Mouse (Mus musculus): ENCODE results near the gene Rex1bd. TPM values are rescaled to one million over a fixed set of nuclear protein-coding genes. Genes with fewer than 3 reads are reported as not detected.

Rex1bd gene
- polyA plus RNA-seq (2014; fragmentation: Nextera tagmentation; extraction: Ambion mirVana): 174 and 199 TPM in 2 replicates

GRCm38 (mm10) chr8:70506328-70507026 lies at the start of gene Rex1bd:
Rex1bd (minus strand) TSS chr8:70506752.
- Histone ChIP-seq H3K36me3 (ENCODE audit: control insufficient read depth, insufficient read depth, low read length) (peaks cover 29% of the 10 kb centered on the region), H3K4me2 (ENCODE audit: low read length) (peak within 1 kb of the TSS; percentile 89), H3K9ac (ENCODE audit: low read length) (peak within 1 kb of the TSS; percentile 75), H3K4me1 (ENCODE audit: control insufficient read depth, insufficient read depth, low read length) (peaks cover 16% of the 10 kb centered on the region), H3K27me3 (replicated peaks; ENCODE audit: control insufficient read depth, insufficient read depth, low read length) (peaks cover 23% of the 10 kb centered on the region), H3K27ac (ENCODE audit: low read depth, low read length) (peak within 1 kb of the TSS; percentile 85), H3K9me3 (replicated peaks; ENCODE audit: control insufficient read depth, low read length) (no peaks in the 10 kb centered on the region), H3K4me3 (ENCODE audit: low read depth, low read length) (peak within 1 kb of the TSS; percentile 52)
- ATAC-seq (peak; percentile 83), DNase-seq (ENCODE audit: low spot score) (peak; percentile 94)
- WGBS: 2% methylated on average over 40 of the region's 40 CpGs

- no peak for DNase-seq (ENCODE audit: low spot score)
- no peaks in the 10 kb centered on the region for H3K9me3 ChIP-seq (replicated peaks; ENCODE audit: control insufficient read depth, low read length)
- H3K27ac ChIP-seq (ENCODE audit: low read depth, low read length): no peak overlapping the region
- 90% methylated on average over 4 of the region's 4 CpGs for WGBS
- H3K36me3 ChIP-seq (ENCODE audit: control insufficient read depth, insufficient read depth, low read length): no peaks in the 10 kb centered on the region
- H3K9ac ChIP-seq (ENCODE audit: low read length): no peak overlapping the region
- no peak overlapping the region for H3K4me3 ChIP-seq (ENCODE audit: low read depth, low read length)
- no peak overlapping the region for H3K4me2 ChIP-seq (ENCODE audit: low read length)
- H3K4me1 ChIP-seq (ENCODE audit: control insufficient read depth, insufficient read depth, low read length): peaks cover 7% of the 10 kb centered on the region; the same call in 1 of the 2 replicates
- ATAC-seq: no peak
- no peaks in the 10 kb centered on the region for H3K27me3 ChIP-seq (replicated peaks; ENCODE audit: control insufficient read depth, insufficient read depth, low read length)
These were observed 48.7 kb upstream of the Rex1bd start for GRCm38 (mm10) chr8:70555079-70555747.

- ATAC-seq (no peak), DNase-seq (ENCODE audit: low spot score) (peak; percentile 33)
- Histone ChIP-seq H3K36me3 (ENCODE audit: control insufficient read depth, insufficient read depth, low read length) (no peaks in the 10 kb centered on the region), H3K9me3 (replicated peaks; ENCODE audit: control insufficient read depth, low read length) (no peaks in the 10 kb centered on the region), H3K27ac (ENCODE audit: low read depth, low read length) (peak overlapping the region; percentile 39; the same call in 1 of the 2 replicates), H3K4me2 (ENCODE audit: low read length) (no peak overlapping the region), H3K4me1 (ENCODE audit: control insufficient read depth, insufficient read depth, low read length) (peaks cover 7% of the 10 kb centered on the region; the same call in 1 of the 2 replicates), H3K27me3 (replicated peaks; ENCODE audit: control insufficient read depth, insufficient read depth, low read length) (no peaks in the 10 kb centered on the region), H3K4me3 (ENCODE audit: low read depth, low read length) (no peak overlapping the region), H3K9ac (ENCODE audit: low read length) (no peak overlapping the region)
These were observed 47.2 kb upstream of the Rex1bd start for GRCm38 (mm10) chr8:70553740-70554139.

GRCm38 (mm10) chr8:70552836-70553235 lies 46.3 kb upstream of the Rex1bd start:
- no peak for ATAC-seq
- Histone ChIP-seq H3K27me3 (replicated peaks; ENCODE audit: control insufficient read depth, insufficient read depth, low read length) (no peaks in the 10 kb centered on the region), H3K4me1 (ENCODE audit: control insufficient read depth, insufficient read depth, low read length) (peaks cover 7% of the 10 kb centered on the region; the same call in 1 of the 2 replicates), H3K9ac (ENCODE audit: low read length) (no peak overlapping the region), H3K4me2 (ENCODE audit: low read length) (no peak overlapping the region), H3K9me3 (replicated peaks; ENCODE audit: control insufficient read depth, low read length) (no peaks in the 10 kb centered on the region), H3K36me3 (ENCODE audit: control insufficient read depth, insufficient read depth, low read length) (no peaks in the 10 kb centered on the region), H3K27ac (ENCODE audit: low read depth, low read length) (no peak overlapping the region), H3K4me3 (ENCODE audit: low read depth, low read length) (no peak overlapping the region)
- no peak for DNase-seq (ENCODE audit: low spot score)
- WGBS: 52% methylated on average over 1 of the region's 1 CpGs

GRCm38 (mm10) chr8:70551558-70552161 lies 45.1 kb upstream of the Rex1bd start:
- Histone ChIP-seq H3K9ac (ENCODE audit: low read length) (no peak overlapping the region), H3K4me1 (ENCODE audit: control insufficient read depth, insufficient read depth, low read length) (peaks cover 7% of the 10 kb centered on the region; the same call in 1 of the 2 replicates), H3K9me3 (replicated peaks; ENCODE audit: control insufficient read depth, low read length) (no peaks in the 10 kb centered on the region), H3K4me3 (ENCODE audit: low read depth, low read length) (no peak overlapping the region), H3K4me2 (ENCODE audit: low read length) (no peak overlapping the region), H3K27me3 (replicated peaks; ENCODE audit: control insufficient read depth, insufficient read depth, low read length) (no peaks in the 10 kb centered on the region), H3K27ac (ENCODE audit: low read depth, low read length) (no peak overlapping the region), H3K36me3 (ENCODE audit: control insufficient read depth, insufficient read depth, low read length) (no peaks in the 10 kb centered on the region)
- WGBS: 82% methylated on average over 3 of the region's 3 CpGs
- DNase-seq (ENCODE audit: low spot score) (no peak), ATAC-seq (no peak)

- H3K9me3 ChIP-seq (replicated peaks; ENCODE audit: control insufficient read depth, low read length): no peaks in the 10 kb centered on the region
- H3K9ac ChIP-seq (ENCODE audit: low read length): no peak overlapping the region
- 95% methylated on average over 10 of the region's 10 CpGs for WGBS
- no peaks in the 10 kb centered on the region for H3K36me3 ChIP-seq (ENCODE audit: control insufficient read depth, insufficient read depth, low read length)
- DNase-seq (ENCODE audit: low spot score) (no peak), ATAC-seq (no peak)
- no peak overlapping the region for H3K4me2 ChIP-seq (ENCODE audit: low read length)
- H3K4me3 ChIP-seq (ENCODE audit: low read depth, low read length): no peak overlapping the region
- H3K27me3 ChIP-seq (replicated peaks; ENCODE audit: control insufficient read depth, insufficient read depth, low read length): no peaks in the 10 kb centered on the region
- H3K4me1 ChIP-seq (ENCODE audit: control insufficient read depth, insufficient read depth, low read length): peaks cover 7% of the 10 kb centered on the region; the same call in 1 of the 2 replicates
- H3K27ac ChIP-seq (ENCODE audit: low read depth, low read length): no peak overlapping the region
These were observed 43.0 kb upstream of the Rex1bd start for GRCm38 (mm10) chr8:70549412-70550184.

GRCm38 (mm10) chr8:70547762-70548161 lies 41.2 kb upstream of the Rex1bd start:
- Histone ChIP-seq H3K9me3 (replicated peaks; ENCODE audit: control insufficient read depth, low read length) (no peaks in the 10 kb centered on the region), H3K4me1 (ENCODE audit: control insufficient read depth, insufficient read depth, low read length) (no peaks in the 10 kb centered on the region), H3K4me2 (ENCODE audit: low read length) (no peak overlapping the region), H3K4me3 (ENCODE audit: low read depth, low read length) (no peak overlapping the region), H3K9ac (ENCODE audit: low read length) (no peak overlapping the region), H3K27me3 (replicated peaks; ENCODE audit: control insufficient read depth, insufficient read depth, low read length) (no peaks in the 10 kb centered on the region), H3K36me3 (ENCODE audit: control insufficient read depth, insufficient read depth, low read length) (no peaks in the 10 kb centered on the region), H3K27ac (ENCODE audit: low read depth, low read length) (no peak overlapping the region)
- no peak for ATAC-seq
- WGBS: 93% methylated on average over 6 of the region's 6 CpGs
- no peak for DNase-seq (ENCODE audit: low spot score)

- Histone ChIP-seq H3K4me1 (ENCODE audit: control insufficient read depth, insufficient read depth, low read length) (no peaks in the 10 kb centered on the region), H3K9me3 (replicated peaks; ENCODE audit: control insufficient read depth, low read length) (no peaks in the 10 kb centered on the region), H3K4me2 (ENCODE audit: low read length) (no peak overlapping the region), H3K27ac (ENCODE audit: low read depth, low read length) (no peak overlapping the region), H3K4me3 (ENCODE audit: low read depth, low read length) (no peak overlapping the region), H3K36me3 (ENCODE audit: control insufficient read depth, insufficient read depth, low read length) (no peaks in the 10 kb centered on the region), H3K9ac (ENCODE audit: low read length) (no peak overlapping the region), H3K27me3 (replicated peaks; ENCODE audit: control insufficient read depth, insufficient read depth, low read length) (no peaks in the 10 kb centered on the region)
- DNase-seq (ENCODE audit: low spot score) (no peak), ATAC-seq (no peak)
- WGBS: 86% methylated on average over 4 of the region's 4 CpGs
These were observed 39.9 kb upstream of the Rex1bd start for GRCm38 (mm10) chr8:70546412-70546811.

Measured in forebrain, embryonic 14.5 days (tissue).